Mouse (Mus musculus) C2C12 (cell line): ENCODE measurements at regions not wholly inside any gene's neighbourhood (a gene's known extent, or its start where the extent isn't known, plus 50 kb on each side); places are given as distances from the start of the nearest gene placed in this dataset.

ENCODE experiments used
- CTCF ChIP-seq: IDR thresholded peaks from one replicate; pipeline ENCODE4 v1.5.1; 2011; ENCODE audit not compliant: control insufficient read depth, insufficient read depth, insufficient read length
- MAX ChIP-seq: IDR thresholded peaks from one replicate; pipeline ENCODE4 v1.6.1; 2011; ENCODE audit warnings: mild to moderate bottlenecking, control low read depth
- MYOD1 ChIP-seq: IDR thresholded peaks from one replicate; pipeline ENCODE4 v1.6.1; 2011; ENCODE audit warnings: low read depth; ENCODE audit not compliant: control insufficient read depth, insufficient read length
- USF1 ChIP-seq: IDR thresholded peaks from one replicate; pipeline ENCODE4 v1.6.1; 2011; ENCODE audit warnings: low read depth, mild to moderate bottlenecking, control low read depth, moderate library complexity

- TF ChIP-seq MAX: no peak
- TF ChIP-seq CTCF: no peak
- no peak for TF ChIP-seq USF1
- no peak for TF ChIP-seq MYOD1
These were observed 336.8 kb upstream of the N6amt1 start for GRCm38 (mm10) chr16:87017107-87017670.
